Mouse (Mus musculus) cerebellum, adult 9-10 months (tissue): ENCODE data around the gene Tspan4.

ENCODE experiments used
- DNase-seq: peaks from one replicate; pipeline ENCODE4 v3.0.0; 2022

The Tspan4 gene

DNA sequence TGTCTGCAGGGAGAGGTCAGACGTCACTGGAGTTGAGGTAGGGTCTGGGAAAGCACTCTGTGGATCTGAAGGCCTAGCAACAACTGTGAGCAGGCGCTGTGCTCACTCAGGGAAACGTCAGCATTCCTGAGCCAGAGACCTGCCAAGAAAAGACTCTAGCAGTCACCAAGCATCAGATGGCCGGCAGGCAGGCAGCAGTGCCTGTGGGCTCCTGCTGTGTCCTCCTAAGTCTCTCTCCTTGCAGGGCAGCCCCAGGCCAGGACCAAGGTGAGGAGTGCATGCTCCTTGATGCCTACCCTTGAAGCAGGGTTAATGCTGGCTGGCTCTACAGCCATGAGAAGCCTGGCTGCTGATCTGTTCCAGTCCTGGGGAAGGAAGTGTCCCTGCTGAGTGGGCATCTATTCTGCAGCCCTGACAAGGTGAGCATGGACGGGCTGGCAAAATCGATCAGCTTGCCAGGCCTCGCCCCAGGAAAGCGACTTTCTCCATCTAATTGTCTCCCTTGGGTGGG, 35.7 kb downstream of the Tspan4 start:
- DNase-seq: peak; percentile 78

DNA sequence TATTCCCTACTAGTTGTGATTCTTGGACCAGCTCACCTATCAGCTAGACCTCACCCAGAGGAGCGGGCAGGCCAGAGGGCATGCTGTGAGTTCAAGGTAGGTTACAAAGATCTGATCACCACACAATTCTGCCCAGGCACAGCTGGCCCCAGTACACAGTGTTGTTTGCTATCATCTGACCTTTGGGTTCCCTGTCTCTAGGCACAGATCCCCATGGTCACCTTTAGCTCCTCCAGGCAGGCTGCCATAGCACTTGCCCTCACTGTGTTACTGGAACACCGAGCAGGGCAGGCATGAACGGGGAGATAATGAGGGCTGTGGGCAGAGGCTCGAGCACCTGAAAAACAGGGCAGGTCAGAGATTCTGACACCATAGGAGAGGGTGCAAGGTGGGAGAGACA, 42.6 kb downstream of the Tspan4 start:
- no peak for DNase-seq

DNA sequence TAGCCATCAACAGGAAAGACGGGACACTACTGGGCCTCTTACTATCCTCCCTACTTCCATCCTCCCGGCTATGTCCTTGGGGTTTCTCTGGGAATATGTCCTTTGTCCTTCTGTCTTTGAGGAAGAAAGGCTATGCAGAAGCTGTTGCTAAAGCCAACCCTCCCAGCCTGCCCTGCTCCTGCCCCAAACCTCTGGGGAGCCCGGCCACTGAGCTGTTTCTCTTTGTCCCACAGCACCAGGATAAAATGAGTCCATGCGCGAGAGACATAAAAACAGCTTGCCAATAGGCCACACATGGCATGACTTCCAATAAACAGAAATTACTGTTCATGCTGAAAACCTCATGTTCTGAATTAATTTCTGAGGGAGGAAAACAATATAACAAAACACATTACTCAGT, 43.3 kb downstream of the Tspan4 start:
- no peak for DNase-seq

DNA sequence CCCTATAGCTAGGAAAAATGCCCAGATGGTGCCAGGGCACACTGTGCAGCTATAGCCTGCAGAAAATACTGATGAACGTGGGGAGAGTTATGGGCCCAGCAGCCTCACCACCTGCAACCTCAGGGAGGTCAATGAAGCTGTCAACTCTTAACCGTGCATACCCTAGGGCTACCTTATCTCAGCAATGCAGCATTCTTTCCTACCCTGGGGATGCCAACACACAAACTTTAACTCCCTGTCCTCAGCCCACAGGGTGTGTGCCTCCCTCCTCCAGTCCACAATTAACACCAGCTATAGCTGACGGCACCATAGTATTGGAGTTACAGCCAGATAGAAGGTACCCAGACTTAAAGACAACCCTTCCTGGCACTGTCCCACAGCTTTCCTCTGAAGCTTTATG, 43.9 kb downstream of the Tspan4 start:
- no peak for DNase-seq

DNA sequence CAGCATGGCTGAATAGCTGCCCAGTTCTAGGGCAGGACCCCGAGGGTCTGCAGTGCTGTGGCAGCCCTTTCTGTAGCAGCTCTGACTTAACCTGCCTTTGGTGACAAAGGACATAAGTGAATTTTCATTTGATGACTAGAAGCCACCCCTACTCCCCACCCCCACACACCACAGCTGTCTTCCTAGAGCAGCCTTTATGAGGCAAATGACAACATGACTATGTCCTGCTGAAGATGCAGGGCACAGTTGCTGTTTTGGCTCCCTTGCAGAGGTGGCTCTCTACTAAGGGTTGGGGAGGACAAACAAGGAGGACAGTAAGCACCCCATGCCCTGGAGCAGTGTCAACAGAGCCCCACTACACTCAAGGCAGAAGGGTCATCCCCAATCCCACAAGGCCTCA, 44.8 kb downstream of the Tspan4 start:
- no peak for DNase-seq

DNA sequence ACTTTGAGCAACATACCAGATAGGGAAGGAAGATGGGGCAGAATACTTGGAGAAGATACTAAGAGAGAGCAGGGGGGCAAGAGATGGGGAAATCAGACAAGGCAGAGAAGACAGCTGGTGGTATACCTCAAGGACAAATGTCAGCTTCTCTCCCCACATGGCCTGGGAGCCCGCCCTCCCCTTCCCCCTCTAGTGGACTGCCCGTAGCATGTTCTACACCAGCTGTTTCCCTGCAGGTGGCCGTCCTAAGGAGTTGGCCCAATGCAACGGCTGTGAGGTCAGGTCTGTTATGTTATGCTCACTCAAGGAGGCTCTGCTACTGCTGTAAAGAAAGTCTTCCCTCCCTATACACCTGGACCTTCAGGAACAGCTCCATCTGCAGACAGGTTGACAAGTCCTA, 48.0 kb downstream of the Tspan4 start:
- no peak for DNase-seq

DNA sequence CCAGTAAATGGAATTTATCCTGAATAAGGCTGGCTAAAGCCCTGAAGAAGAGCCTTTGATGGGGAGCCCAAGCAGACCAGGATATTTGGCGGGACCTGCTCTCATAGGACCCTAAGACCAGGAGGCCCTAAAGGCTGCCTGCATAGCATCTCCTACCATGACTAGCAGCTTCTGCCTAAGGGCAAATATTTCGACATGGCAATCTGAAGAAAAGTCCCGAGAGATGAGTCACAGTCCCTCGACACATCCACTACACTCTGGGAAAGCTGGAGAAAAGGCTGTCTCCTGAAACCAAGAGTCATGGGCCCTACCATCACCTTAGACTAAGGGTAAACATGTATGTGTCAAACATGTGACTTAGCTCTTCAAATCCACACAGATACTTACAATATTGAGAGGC, 49.2 kb downstream of the Tspan4 start:
- DNase-seq: no peak

DNA sequence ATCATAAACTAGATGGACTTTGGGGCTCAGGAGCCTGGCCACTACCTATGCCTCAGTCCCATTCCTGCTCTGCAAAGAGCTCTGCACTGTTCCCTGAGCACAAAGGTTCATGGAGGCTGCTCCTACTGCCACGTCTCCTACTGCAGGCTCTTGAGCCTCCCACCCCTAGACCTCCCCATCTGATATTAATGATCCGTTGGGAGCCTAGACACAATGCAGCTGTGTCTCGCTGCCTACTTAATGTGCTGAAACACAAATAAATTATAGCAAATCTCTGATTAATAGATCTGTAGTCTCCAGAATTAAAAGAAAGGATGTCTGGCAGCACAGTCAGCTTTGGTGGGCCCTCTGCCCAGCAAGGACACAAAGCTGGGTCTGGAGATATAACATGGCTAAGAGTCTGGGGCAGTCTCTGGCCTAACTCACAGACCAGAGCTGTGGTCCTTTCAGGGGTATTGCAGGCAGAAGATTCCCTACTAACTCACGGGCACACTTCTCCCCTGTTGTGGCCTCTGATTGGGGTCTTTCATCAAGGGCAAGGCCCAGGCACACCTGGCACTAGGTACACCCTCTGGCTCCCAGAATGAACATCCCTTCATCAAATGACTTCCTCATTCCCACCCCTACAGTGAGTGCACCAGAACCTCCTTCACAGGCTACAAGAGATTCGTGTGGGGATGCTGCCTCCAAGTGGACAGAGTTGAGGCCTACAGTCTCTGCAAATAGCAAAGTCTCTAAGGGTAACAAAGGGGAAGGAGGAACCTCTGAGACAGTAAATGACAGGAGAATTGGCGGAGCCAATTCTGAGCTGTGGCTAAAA, 49.9 kb downstream of the Tspan4 start:
- peak; percentile 92 for DNase-seq

DNA sequence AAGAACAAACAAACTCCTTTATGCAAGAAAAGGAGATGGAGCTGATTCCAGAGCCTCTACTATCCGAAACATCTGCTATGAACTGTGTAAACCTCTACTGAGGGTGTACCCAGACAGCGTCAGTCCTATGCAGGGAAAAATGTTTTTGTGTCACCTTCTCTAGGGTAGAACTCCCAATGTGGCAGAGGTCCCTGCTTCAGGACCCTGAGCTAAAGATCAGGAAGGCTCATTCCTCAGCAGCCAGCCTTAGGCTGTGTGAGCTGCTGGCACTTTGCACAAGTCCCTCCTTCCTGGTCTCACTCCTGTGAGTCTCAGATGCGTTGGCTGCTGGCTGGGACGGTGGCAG, 50.5 kb downstream of the Tspan4 start:
- no peak for DNase-seq

DNA sequence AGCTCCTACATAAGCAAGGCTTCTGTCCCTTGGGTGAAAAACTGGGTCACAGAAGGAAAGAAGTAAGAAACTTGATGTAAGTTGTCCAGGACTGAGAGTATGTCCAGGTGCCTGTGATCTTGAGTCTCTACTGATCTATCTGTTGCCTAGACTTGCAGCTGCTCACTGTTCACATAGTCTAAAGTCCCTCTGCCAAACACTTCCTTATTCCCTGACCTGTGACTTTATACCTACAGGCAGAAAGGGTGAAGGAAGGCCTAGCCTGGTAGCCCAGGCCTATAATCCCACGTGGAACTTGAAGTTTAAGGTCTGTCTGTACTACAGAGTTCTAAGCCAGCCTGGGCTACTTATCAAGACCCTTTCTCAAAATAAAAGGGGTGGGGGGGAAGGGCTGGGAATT, 60.5 kb downstream of the Tspan4 start:
- no peak for DNase-seq

DNA sequence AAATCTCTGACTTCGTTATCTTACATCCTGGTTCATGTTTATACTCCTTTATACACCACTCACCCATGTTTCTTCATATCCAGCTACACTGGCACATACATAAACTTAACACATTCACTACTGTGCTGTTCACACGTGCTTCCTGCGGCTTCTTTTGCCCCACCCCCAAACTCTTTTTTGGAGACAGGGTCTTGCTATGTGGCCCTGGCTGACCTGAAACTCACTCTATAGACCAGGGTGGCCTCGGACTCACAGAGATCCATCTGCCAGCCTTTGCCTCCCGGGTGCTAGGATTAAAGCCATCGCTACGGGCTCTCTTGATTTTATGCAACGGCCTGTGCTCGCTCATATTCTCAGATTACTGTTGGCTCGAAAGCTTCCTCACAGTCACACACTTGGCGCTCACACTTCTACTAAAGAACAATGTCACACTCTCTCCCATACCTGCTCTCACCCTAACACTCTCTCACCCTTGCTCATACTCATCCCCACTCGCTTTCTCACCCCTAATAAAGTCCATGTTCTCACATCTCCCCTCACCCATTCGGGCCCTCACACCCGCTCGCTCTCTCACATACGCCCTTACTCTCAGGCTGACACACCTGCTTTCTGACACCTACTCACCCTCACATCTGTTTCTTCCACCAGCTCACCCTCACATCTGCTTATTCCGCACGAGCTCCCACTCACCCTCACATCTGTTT, 64.0 kb downstream of the Tspan4 start:
- peak; percentile 70 for DNase-seq

DNA sequence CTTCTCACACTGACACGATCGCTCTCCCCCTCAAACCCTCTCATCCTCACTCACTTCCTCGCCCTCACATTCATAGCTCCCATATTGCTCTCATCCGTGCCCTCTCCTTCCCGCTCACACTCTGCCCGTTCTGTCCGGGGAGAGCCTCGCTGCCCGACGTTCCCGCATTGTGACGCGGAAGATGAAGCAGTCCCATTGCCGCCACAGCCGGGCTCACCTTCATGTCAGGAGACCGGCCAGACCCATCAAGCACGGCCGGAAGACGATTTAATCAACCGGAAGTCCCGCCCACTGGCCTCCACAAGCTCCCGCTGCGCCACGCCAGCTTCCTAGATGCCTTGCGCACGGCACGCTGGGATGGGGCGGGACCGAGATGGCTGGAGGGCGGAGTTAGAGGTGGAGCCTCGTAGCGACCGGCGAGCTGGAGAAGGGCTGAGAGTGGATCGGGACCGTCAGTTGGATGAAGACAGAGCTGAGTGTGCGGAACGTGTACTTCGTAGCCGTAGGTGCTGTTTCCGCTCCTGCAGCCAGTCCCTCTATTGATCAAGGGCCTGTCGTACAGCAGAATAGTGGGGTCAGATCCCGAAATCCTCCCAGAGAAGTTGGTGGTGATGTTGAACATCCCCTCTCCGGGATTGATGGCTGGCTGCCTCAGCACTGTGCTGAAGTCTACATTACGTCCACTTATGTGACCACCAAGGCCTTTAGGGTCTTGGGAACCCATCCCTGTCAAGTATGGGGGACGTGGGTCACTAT, 64.7 kb downstream of the Tspan4 start, which contains the start of gene Chid1:
Gene Chid1 (minus strand): TSS at position 302 of the 756 bp plus-strand sequence.
- DNase-seq: peak; percentile 99

DNA sequence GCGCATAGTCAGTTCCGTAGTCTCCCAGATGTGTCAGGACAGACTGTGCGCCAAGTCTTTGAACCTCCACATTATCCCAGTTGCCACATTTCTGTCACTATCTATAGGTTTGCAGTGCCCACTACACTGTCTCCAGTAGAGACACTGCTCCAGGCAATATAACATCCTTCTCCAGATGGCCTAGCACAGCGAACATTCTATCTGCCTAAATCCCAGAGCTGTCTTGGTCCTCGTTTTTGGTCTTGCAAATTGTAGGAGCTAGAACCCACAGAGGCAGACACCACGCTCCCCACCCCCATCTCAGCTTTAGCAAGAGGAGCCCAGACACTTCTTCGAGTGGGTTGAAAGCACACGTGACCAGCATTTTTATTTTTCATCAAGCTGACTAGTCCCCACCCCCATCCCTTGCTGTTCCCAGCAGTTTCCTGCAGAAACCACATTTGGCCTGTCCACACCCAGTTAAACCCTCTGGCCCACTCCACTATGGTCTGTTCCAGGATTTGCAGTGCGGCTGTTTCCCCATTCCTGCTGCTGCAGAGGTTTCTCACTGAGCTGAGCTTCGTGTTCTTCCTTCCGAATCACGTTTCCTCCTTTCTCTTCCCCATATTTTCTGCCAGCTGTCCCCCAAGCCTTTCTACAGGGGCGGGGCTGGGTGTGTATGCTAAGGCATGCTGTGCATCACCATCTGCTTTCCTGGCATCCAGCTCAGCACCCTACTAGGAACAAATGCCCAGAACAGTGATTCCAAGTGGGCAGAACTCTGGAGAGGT, 65.5 kb downstream of the Tspan4 start:
- DNase-seq: peak; percentile 98

DNA sequence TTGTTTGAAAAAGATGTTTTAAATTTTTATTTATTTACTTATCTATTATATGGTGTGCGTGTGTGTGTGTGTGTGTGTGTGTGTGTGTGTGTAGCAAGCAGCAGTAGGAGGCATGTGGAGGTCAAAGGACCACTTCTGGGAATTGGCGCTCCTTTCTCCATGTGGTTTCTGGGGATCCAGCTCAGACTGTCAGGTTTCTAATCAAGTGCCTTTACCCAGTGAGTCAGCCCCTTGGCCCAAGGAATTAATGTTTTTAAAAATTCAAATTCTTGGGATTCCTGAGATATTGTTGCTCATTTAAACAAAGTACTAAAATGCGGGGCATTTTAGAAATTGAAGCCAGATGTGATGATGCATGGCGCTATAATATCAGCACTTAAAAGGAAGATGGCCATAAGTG, 66.6 kb downstream of the Tspan4 start:
- no peak for DNase-seq

DNA sequence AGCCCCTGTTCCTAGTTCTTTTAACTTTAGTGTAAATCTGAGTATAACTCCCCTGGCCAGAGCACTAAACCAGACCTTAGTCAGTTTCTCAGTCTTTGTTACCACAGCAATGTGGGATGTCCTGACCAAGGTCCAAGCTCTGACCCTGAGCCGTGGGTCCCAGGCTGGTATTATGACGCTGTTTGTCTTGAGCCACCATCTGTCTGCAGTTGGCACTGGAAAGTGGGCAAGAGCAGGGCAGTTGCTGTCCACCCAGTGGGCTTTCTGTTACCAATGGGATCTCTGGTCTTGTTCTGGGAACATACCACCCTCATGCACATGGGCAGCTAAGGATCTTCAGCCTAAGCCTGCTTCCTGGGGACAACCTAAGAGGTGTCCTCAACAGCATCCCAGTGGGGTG, 67.5 kb downstream of the Tspan4 start:
- DNase-seq: no peak
